Mouse (Mus musculus) mouse trophoblast stem cell (cell line): ENCODE data around the gene Rasgrp4.
"Not testable (repeated sequence)": the region's sequence is repeated elsewhere in the genome, so short reads cannot be mapped to it uniquely, and the experiment has no call there.

Experiments
- in situ Hi-C, 2 experiments: fragments of 300-500 bp; cut with MseI, MboI; formaldehyde crosslinking; loops; 2 replicates in 1 of 2; 3 replicates in 1 of 2; pipeline ENCODE4 v1.15.1; 2025

Rasgrp4 gene

DNA sequence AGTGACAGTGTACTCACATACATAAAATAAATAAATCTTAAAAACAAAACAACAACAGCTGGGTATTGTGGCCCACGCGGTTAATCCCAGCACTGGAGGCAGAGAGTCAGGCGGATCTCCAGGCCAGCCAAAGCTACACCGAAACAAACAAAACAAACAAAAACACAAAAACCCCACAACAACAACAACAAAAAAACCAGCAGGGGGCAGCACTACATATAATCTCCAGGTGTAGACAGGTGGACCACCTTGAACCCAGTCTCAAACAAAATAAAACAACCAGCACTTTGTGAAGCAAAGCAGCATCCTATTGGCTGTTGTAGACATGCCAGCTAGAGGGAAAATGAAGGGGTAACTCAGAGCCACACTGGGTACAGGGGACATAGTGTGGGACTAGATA is 43.5 kb downstream of the Rasgrp4 start:
- in situ Hi-C loops: no loop called here

GRCm38 (mm10) chr7:29179323-29179722 is 44.7 kb downstream of the Rasgrp4 start:
- in situ Hi-C loops: no loop called here

DNA sequence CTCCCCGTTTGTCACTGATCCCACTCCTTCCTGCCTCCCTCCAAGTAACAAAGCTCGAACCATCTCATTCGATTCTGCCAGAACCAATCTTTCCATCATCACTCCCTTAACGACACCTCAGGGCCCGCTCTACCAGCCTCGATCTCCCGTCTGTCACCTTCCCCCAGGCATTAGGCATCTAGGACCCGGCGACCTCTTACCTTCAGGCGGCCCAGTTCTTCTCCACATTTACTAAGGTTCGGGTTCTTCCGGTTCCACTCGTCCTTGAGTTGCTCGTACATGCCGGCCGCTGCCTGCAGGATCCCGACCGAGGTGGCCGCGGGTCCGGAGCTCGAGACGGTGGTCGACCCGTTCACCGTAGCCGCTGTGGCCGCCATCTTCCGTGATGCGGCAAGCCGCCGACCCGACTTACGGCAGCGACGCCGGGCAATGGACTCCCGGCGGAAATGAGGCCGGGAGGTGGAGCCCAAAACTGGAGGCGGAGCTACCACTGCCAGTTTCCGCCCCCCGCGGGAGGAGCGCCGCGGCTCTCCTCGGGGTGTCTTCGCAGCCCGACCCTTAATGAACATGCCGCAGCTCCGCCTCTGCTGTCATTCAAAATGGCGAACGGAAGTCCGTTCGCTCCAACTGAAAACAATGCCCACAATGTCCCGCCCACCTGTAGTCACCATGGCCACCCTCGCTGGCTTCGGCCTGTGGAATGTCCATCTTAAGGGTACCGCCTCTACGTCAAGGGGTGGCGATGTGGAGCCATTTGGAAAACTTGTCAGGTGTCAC is 45.6 kb downstream of the Rasgrp4 start, which contains the start of gene Psmd8:
Gene Psmd8 (minus strand): TSS at position 625 of the 777 bp plus-strand sequence.
- in situ Hi-C loops: loop anchor here in 1 of 2 experiments (5.0 kb wide), 1 partner anchor 52 kb away; the partner anchor contains the start of gene Kcnk6

DNA sequence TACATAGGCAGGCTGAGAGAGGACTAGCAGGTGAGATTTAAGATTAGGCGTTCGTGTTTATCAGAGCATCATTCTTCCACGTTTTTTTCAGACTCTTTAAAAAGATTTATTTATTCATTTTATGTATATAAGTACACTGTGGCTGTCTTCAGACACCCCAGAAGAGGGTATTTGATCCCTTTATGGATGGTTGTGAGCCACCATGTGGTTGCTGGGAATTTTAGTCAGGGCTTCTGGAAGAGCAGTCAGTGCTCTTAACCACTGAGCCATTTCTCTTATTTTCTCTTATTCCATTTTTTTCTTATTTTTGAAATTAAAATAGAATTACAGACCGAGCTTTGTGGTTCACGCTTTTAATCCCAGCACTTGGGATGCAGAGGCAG is 46.2 kb downstream of the Rasgrp4 start:
- in situ Hi-C loops: loop anchor here in 1 of 2 experiments (5.0 kb wide), 1 partner anchor 51 kb away; the partner anchor contains the start of gene Kcnk6

DNA sequence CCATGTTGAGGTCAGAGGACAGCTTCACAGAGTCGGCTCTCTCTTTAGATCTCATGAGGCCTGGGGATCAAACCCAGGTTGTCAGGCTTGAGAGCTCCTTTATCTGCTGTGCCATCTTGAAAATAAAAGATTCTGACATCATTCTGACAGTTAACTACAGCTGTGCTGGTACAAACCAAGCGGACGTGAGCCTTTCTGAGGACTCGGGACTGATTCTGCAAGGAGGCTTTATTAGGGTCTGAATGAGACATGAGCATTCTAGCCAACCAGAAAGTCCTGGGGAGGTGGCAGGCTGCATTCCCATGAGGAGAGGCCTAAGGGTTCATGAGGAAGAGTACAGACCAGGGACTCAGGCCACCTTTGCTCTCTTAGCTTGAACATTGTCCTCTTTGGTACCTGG is 46.7 kb downstream of the Rasgrp4 start:
- in situ Hi-C loops: loop anchor here in 1 of 2 experiments (5.0 kb wide), 1 partner anchor 51 kb away; the partner anchor contains the start of gene Kcnk6

- in situ Hi-C loops: not testable (repeated sequence)
Observed at GRCm38 (mm10) chr7:29194230-29194629, 59.6 kb downstream of the Rasgrp4 start.

GRCm38 (mm10) chr7:29202577-29202976 is 67.9 kb downstream of the Rasgrp4 start:
- in situ Hi-C loops: loop anchor here in 1 of 2 experiments (25.0 kb wide), 1 partner anchor 510 kb away; no protein-coding TSS in a partner anchor
